14 mouse cellular contexts compared by ENCODE assay signal in genomic region chr3:144401292-144401691, GRCm38 (mm10).
DNase-seq lines count a peak whose midpoint lies in the region; ATAC-seq and TF ChIP-seq lines count a peak whose summit lies in the region.
"Had no signal": no experiment of that assay in that cellular context is flagged by ENCODE, and none has a peak within 500 bp of the region (broad histone marks: within the 10 kb centered on the region; RNA-seq: fewer than 3 reads in every experiment).

No protein-coding gene starts in this region.

- no peak overlapping the region for H3K4me2 ChIP-seq in heart, embryonic 16.5 days (ENCODE audit: low read depth, low read length)
- no peak overlapping the region for H3K4me2 ChIP-seq in CH12.LX (ENCODE audit: insufficient read depth, low read depth, poor library complexity, severe bottlenecking)
- H3K4me2 ChIP-seq: midbrain, embryonic 12.5 days had no signal

- H3K9me3 ChIP-seq in heart, embryonic 16.5 days (replicated peaks; ENCODE audit: control insufficient read depth, low read length): no peaks in the 10 kb centered on the region
- no peaks in the 10 kb centered on the region for H3K9me3 ChIP-seq in CH12.LX (replicated peaks; ENCODE audit: low read length)
- H3K9me3 ChIP-seq: midbrain, embryonic 12.5 days had no signal

- H3K27ac ChIP-seq in heart, embryonic 16.5 days (ENCODE audit: low read length): peak overlapping the region; percentile 64
- no peak overlapping the region for H3K27ac ChIP-seq in CH12.LX (ENCODE audit: insufficient read depth, low read depth)
- H3K27ac ChIP-seq: embryonic facial prominence, embryonic 10.5 days; hindbrain, postnatal 0 days; midbrain, embryonic 12.5 days had no signal

- no peak overlapping the region for H3K9ac ChIP-seq in heart, embryonic 16.5 days (ENCODE audit: low read length)
- H3K9ac ChIP-seq in CH12.LX (ENCODE audit: insufficient read depth, low read depth): no peak overlapping the region
- H3K9ac ChIP-seq: midbrain, embryonic 12.5 days had no signal

- peak; percentile 37; the same call in 1 of the 2 replicates for TF ChIP-seq EP300 in CH12.LX (IDR thresholded peaks at IDR 0.05; ENCODE audit: low read length)

- no peaks in the 10 kb centered on the region for H3K36me3 ChIP-seq in heart, embryonic 16.5 days (ENCODE audit: control insufficient read depth, insufficient read depth)
- H3K36me3 ChIP-seq in CH12.LX (replicated peaks in 1 of 2; ENCODE audit: control insufficient read depth in 1 of 2, insufficient read depth in 1 of 2, low read length in 1 of 2): no peaks in the 10 kb centered on the region
- H3K36me3 ChIP-seq: embryonic facial prominence, embryonic 10.5 days; midbrain, embryonic 12.5 days had no signal

- no peaks in the 10 kb centered on the region for H3K79me2 ChIP-seq in CH12.LX (replicated peaks; ENCODE audit: control insufficient read depth, extremely low read depth, insufficient read depth, poor library complexity, severe bottlenecking)

- 71% methylated on average over 5 of the region's 5 CpGs for WGBS in heart, embryonic 16.5 days

- intact Hi-C loops in heart, postnatal 25 days (cut with DNase I): no loop called here

- H3K4me1 ChIP-seq in heart, embryonic 16.5 days (ENCODE audit: control insufficient read depth, insufficient read depth, low read length): peaks cover 10% of the 10 kb centered on the region; the same call in 1 of the 2 replicates
- peaks cover 7 to 19% of the 10 kb centered on the region in 2 experiments for H3K4me1 ChIP-seq in CH12.LX (ENCODE audit: control insufficient read depth in 1 of 2, insufficient read depth in 2 of 2)

- no peak for TF ChIP-seq CTCF in CH12.LX (conservative IDR thresholded peaks at IDR 0.05 in 1 of 2, IDR thresholded peaks at IDR 0.05 in 1 of 2; ENCODE audit: low read depth in 2 of 2, low read length in 2 of 2)

- dilution Hi-C loops in CH12.LX (cut with MboI; ENCODE audit: extremely low pct_ligation_motif_present, extremely low pct_unique_long_range_greater_than_20kb, low sequenced_read_pairs): no loop called here

- H3K4me3 ChIP-seq in heart, embryonic 16.5 days (ENCODE audit: low read length): no peak overlapping the region
- no peak overlapping the region for H3K4me3 ChIP-seq in CH12.LX (replicated peaks in 1 of 3; ENCODE audit: low read depth in 2 of 3, low read length in 2 of 3, poor library complexity in 1 of 3)
- H3K4me3 ChIP-seq: embryonic facial prominence, embryonic 10.5 days; midbrain, embryonic 12.5 days had no signal

- DNase-seq in heart, postnatal 25 days (ENCODE audit: low spot score): no peak
- DNase-seq in CH12.LX (ENCODE audit: extremely low read depth): no peak
- DNase-seq in natural killer cell, adult 2 months (ENCODE audit: low spot score in 2 of 2): peak; percentile 10 to 29
- DNase-seq in ovary, postnatal 14 days (ENCODE audit: low spot score): no peak
- DNase-seq in frontal cortex, adult 2 months (ENCODE audit: extremely low spot score in 1 of 2, low spot score in 1 of 2): no peak
- DNase-seq: adrenal gland, adult 8-10 months; cerebellum, postnatal 10 days; gastrocnemius, postnatal 36 days; spleen, adult 18-20 months had no signal

- no peaks in the 10 kb centered on the region for H3K27me3 ChIP-seq in heart, embryonic 16.5 days (ENCODE audit: control insufficient read depth, insufficient read depth, low read length)
- no peaks in the 10 kb centered on the region for H3K27me3 ChIP-seq in CH12.LX (replicated peaks)
- H3K27me3 ChIP-seq: midbrain, embryonic 12.5 days had no signal

- ATAC-seq in heart, embryonic 16.5 days (replicated peaks; ENCODE audit: extremely low read depth, insufficient read depth, low FRiP score): no peak; the same call in 1 of the 2 replicates
- ATAC-seq in granulocyte monocyte progenitor cell, adult 5-6 weeks (replicated peaks; ENCODE audit: poor library complexity, severe bottlenecking): peak; percentile 49
- ATAC-seq: hindbrain, postnatal 0 days had no signal

- in situ Hi-C loops in CH12.LX (cut with MboI; ENCODE audit: low pct_ligation_motif_present, low pct_unique_long_range_greater_than_20kb, low sequenced_read_pairs): no loop called here

- TF ChIP-seq RAD21 in CH12.LX (IDR thresholded peaks at IDR 0.05; ENCODE audit: low read depth, low read length): no peak

- TF ChIP-seq POLR2A in CH12.LX (IDR thresholded peaks at IDR 0.05; ENCODE audit: low read depth, low read length): no peak

TF ChIP-seq in CH12.LX, 34 proteins besides CTCF, POLR2A, EP300 and RAD21:
- TF ChIP-seq MXI1 (IDR thresholded peaks at IDR 0.05; ENCODE audit: low read depth, low read length) (no peak), ZNF384 (IDR thresholded peaks at IDR 0.05; ENCODE audit: low read depth, low read length) (no peak), UBTF (IDR thresholded peaks at IDR 0.05; ENCODE audit: low read depth, low read length) (no peak), TCF12 (IDR thresholded peaks at IDR 0.05; ENCODE audit: low read depth, low read length) (0 out of 2 replicates have a peak, but pooled peaks have one; percentile 17), JUN (IDR thresholded peaks at IDR 0.05; ENCODE audit: insufficient read depth, low read depth, low read length) (no peak), GABPA (IDR thresholded peaks at IDR 0.05; ENCODE audit: insufficient replicate concordance, low read depth, low read length) (no peak), ETS1 (conservative IDR thresholded peaks at IDR 0.05; ENCODE audit: low read depth, low read length) (0 out of 2 replicates have a peak, but pooled peaks have one; percentile 34), TBP (conservative IDR thresholded peaks at IDR 0.05; ENCODE audit: low read depth, low read length) (no peak), MYC (IDR thresholded peaks at IDR 0.05; ENCODE audit: low read depth, low read length) (peak; percentile 49; the same call in 1 of the 2 replicates), CHD2 (IDR thresholded peaks at IDR 0.05; ENCODE audit: low read length) (no peak), ZKSCAN1 (IDR thresholded peaks at IDR 0.05; ENCODE audit: borderline replicate concordance, low read depth, low read length) (no peak), MAZ (IDR thresholded peaks at IDR 0.05; ENCODE audit: low read depth, low read length) (no peak), IRF4 (IDR thresholded peaks at IDR 0.05; ENCODE audit: low read depth, low read length) (peak; percentile 31; the same call in 1 of the 2 replicates), ZC3H11A (IDR thresholded peaks at IDR 0.05; ENCODE audit: low read depth, low read length) (no peak), MEF2A (IDR thresholded peaks at IDR 0.05; ENCODE audit: borderline replicate concordance, low read depth, low read length) (no peak), POLR2AphosphoS2 (IDR thresholded peaks at IDR 0.05; ENCODE audit: low read depth, low read length) (no peak), MAFK (IDR thresholded peaks at IDR 0.05; ENCODE audit: insufficient replicate concordance, low read length) (no peak), E2F4 (IDR thresholded peaks at IDR 0.05; ENCODE audit: insufficient replicate concordance, low read depth, low read length) (no peak), ELF1 (IDR thresholded peaks at IDR 0.05; ENCODE audit: low read depth, low read length) (0 out of 2 replicates have a peak, but pooled peaks have one; percentile 12), SIN3A (IDR thresholded peaks at IDR 0.05; ENCODE audit: low read length) (no peak), JUND (conservative IDR thresholded peaks at IDR 0.05; ENCODE audit: low read depth, low read length) (no peak), NRF1 (IDR thresholded peaks at IDR 0.05; ENCODE audit: low read depth, low read length) (no peak), PAX5 (IDR thresholded peaks at IDR 0.05; ENCODE audit: low read length) (no peak), RCOR1 (conservative IDR thresholded peaks at IDR 0.05; ENCODE audit: low read depth, low read length) (no peak), NELFE (IDR thresholded peaks at IDR 0.05; ENCODE audit: low read depth, low read length) (0 out of 2 replicates have a peak, but pooled peaks have one; percentile 22), BHLHE40 (IDR thresholded peaks at IDR 0.05; ENCODE audit: low read depth, low read length) (no peak), HCFC1 (IDR thresholded peaks at IDR 0.05; ENCODE audit: low read depth, low read length) (no peak; the same call in 1 of the 2 replicates), KAT2A (IDR thresholded peaks at IDR 0.05; ENCODE audit: insufficient replicate concordance, low read length) (no peak), ZMIZ1 (IDR thresholded peaks at IDR 0.05; ENCODE audit: low read depth, low read length) (no peak), USF1 (IDR thresholded peaks at IDR 0.05; ENCODE audit: low read depth, low read length) (peak; percentile 68), SMC3 (IDR thresholded peaks at IDR 0.05; ENCODE audit: low read depth, low read length) (no peak), MAX (IDR thresholded peaks at IDR 0.05; ENCODE audit: low read length) (peak; percentile 81), USF2 (conservative IDR thresholded peaks at IDR 0.05; ENCODE audit: low read depth, low read length) (peak; percentile 47), CHD1 (IDR thresholded peaks at IDR 0.05; ENCODE audit: low read depth, low read length) (no peak)

Comparison
In these comparisons a context has a peak if more than half of its experiments do, and no peak if none do; other contexts are left out.
1. DNase-seq: peak in natural killer cell, adult 2 months (2 of 2); none in heart, postnatal 25 days (single experiment), CH12.LX (single experiment), ovary, postnatal 14 days (single experiment) and frontal cortex, adult 2 months (0 of 2).